Mouse (Mus musculus): ENCODE data around the gene Lcn12.

The Lcn12 gene

GRCm38 (mm10) chr2:25496462-25496861, 2.8 kb upstream of the Lcn12 start:
- peak; percentile 52 for DNase-seq (ENCODE audit: low read depth, low spot score)

- no peak for DNase-seq (ENCODE audit: low read depth, low spot score)
These were observed 723 bp downstream of the Lcn12 start for GRCm38 (mm10) chr2:25492988-25493387.

GRCm38 (mm10) chr2:25488671-25489068, 5.0 kb downstream of the Lcn12 start:
- DNase-seq (ENCODE audit: low read depth, low spot score) = no peak

GRCm38 (mm10) chr2:25487965-25488670, 5.6 kb downstream of the Lcn12 start:
- no peak for DNase-seq (ENCODE audit: low read depth, low spot score)

GRCm38 (mm10) chr2:25484901-25485647, 8.6 kb downstream of the Lcn12 start:
- DNase-seq (ENCODE audit: low read depth, low spot score) = no peak

GRCm38 (mm10) chr2:25482969-25483368, 10.7 kb downstream of the Lcn12 start:
- DNase-seq (ENCODE audit: low read depth, low spot score) = peak; percentile 81

GRCm38 (mm10) chr2:25480541-25480940, 13.2 kb downstream of the Lcn12 start:
- no peak for DNase-seq (ENCODE audit: low read depth, low spot score)

GRCm38 (mm10) chr2:25479551-25480311, 14.0 kb downstream of the Lcn12 start:
- DNase-seq (ENCODE audit: low read depth, low spot score) = no peak

- DNase-seq (ENCODE audit: low read depth, low spot score) = no peak
These were observed 15.6 kb downstream of the Lcn12 start for GRCm38 (mm10) chr2:25477967-25478675.

GRCm38 (mm10) chr2:25477541-25477940, 16.2 kb downstream of the Lcn12 start:
- DNase-seq (ENCODE audit: low read depth, low spot score) = no peak

GRCm38 (mm10) chr2:25472550-25472949, 21.2 kb downstream of the Lcn12 start:
- no peak for DNase-seq (ENCODE audit: low read depth, low spot score)

GRCm38 (mm10) chr2:25469969-25470368, 23.7 kb downstream of the Lcn12 start, which contains the start of gene Ptgds:
Gene Ptgds, minus strand, starts transcription at chr2:25470046.
- no peak for DNase-seq (ENCODE audit: low read depth, low spot score)

GRCm38 (mm10) chr2:25468962-25469915, 24.5 kb downstream of the Lcn12 start:
- no peak for DNase-seq (ENCODE audit: low read depth, low spot score)

GRCm38 (mm10) chr2:25467606-25468303, 26.0 kb downstream of the Lcn12 start:
- DNase-seq (ENCODE audit: low read depth, low spot score) = no peak

- peak; percentile 84 for DNase-seq (ENCODE audit: low read depth, low spot score)
These were observed 27.7 kb downstream of the Lcn12 start for GRCm38 (mm10) chr2:25465816-25466635.

- no peak for DNase-seq (ENCODE audit: low read depth, low spot score)
These were observed 28.5 kb downstream of the Lcn12 start for GRCm38 (mm10) chr2:25465256-25465655.

GRCm38 (mm10) chr2:25463630-25464029, 30.1 kb downstream of the Lcn12 start:
- no peak for DNase-seq (ENCODE audit: low read depth, low spot score)

- DNase-seq (ENCODE audit: low read depth, low spot score) = no peak
These were observed 32.3 kb downstream of the Lcn12 start for GRCm38 (mm10) chr2:25461407-25461806.
